Mouse (Mus musculus): ENCODE measurements around the gene Fgfr2. TPM values are rescaled to one million over a fixed set of nuclear protein-coding genes. Genes with fewer than 3 reads are reported as not detected.

Gene Fgfr2
- polyA plus RNA-seq, 1 experiment: 14.8 TPM

DNA sequence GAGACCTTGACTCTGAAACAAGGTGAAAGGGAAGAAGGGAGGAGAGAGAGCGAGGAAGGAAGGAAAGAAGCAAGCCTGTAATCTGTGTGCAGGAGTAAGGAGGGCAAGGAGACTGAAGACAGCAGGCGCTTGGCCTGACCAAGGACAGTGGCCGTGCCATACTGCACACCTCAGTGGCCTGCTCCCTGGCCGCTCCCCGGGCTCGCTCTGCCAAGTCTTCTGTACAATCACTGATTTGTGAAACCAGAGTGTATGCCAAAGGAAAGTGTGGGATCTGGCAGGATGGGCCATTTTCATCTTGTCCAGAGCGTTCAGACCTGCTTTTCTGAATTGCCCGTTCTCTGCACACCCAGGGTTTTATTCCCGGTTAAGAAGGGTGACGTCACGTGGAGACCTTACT, 441.9 kb downstream of the Fgfr2 start:
- peak; percentile 41 for DNase-seq
- Histone ChIP-seq H3K27ac (ENCODE audit: insufficient read depth, low read depth, low read length) (no peak overlapping the region), H3K4me1 (ENCODE audit: control insufficient read depth, insufficient read depth, low read length) (no peaks in the 10 kb centered on the region), H3K4me3 (ENCODE audit: insufficient read depth, low read depth, low read length) (no peak overlapping the region), H3K36me3 (ENCODE audit: control insufficient read depth, insufficient read depth, low read length) (no peaks in the 10 kb centered on the region), H3K27me3 (replicated peaks; ENCODE audit: control insufficient read depth, insufficient read depth, low read length) (no peaks in the 10 kb centered on the region)
- TF ChIP-seq POLR2A (IDR thresholded peaks at IDR 0.05; ENCODE audit: low read depth, low read length) (no peak), CTCF (conservative IDR thresholded peaks at IDR 0.05; ENCODE audit: insufficient read depth, insufficient read length, low read depth, low read length) (no peak)
- 82% methylated on average over 11 of the region's 11 CpGs for WGBS

- 87% methylated on average over 6 of the region's 6 CpGs for WGBS
- no peak for DNase-seq
- no peak for TF ChIP-seq CTCF (conservative IDR thresholded peaks at IDR 0.05; ENCODE audit: insufficient read depth, insufficient read length, low read depth, low read length)
- TF ChIP-seq POLR2A (IDR thresholded peaks at IDR 0.05; ENCODE audit: low read depth, low read length): no peak
- Histone ChIP-seq H3K4me3 (ENCODE audit: insufficient read depth, low read depth, low read length) (no peak overlapping the region), H3K27ac (ENCODE audit: insufficient read depth, low read depth, low read length) (no peak overlapping the region), H3K36me3 (ENCODE audit: control insufficient read depth, insufficient read depth, low read length) (no peaks in the 10 kb centered on the region), H3K27me3 (replicated peaks; ENCODE audit: control insufficient read depth, insufficient read depth, low read length) (no peaks in the 10 kb centered on the region), H3K4me1 (ENCODE audit: control insufficient read depth, insufficient read depth, low read length) (no peaks in the 10 kb centered on the region)
These were observed 443.6 kb downstream of the Fgfr2 start for GRCm38 (mm10) chr7:132679549-132679948.

GRCm38 (mm10) chr7:132679117-132679516, 444.0 kb downstream of the Fgfr2 start:
- H3K4me3 ChIP-seq (ENCODE audit: insufficient read depth, low read depth, low read length): no peak overlapping the region
- WGBS: 67% methylated on average over 4 of the region's 4 CpGs
- no peak for TF ChIP-seq POLR2A (IDR thresholded peaks at IDR 0.05; ENCODE audit: low read depth, low read length)
- TF ChIP-seq CTCF (conservative IDR thresholded peaks at IDR 0.05; ENCODE audit: insufficient read depth, insufficient read length, low read depth, low read length): no peak
- no peaks in the 10 kb centered on the region for H3K27me3 ChIP-seq (replicated peaks; ENCODE audit: control insufficient read depth, insufficient read depth, low read length)
- H3K27ac ChIP-seq (ENCODE audit: insufficient read depth, low read depth, low read length): no peak overlapping the region
- no peaks in the 10 kb centered on the region for H3K36me3 ChIP-seq (ENCODE audit: control insufficient read depth, insufficient read depth, low read length)
- H3K4me1 ChIP-seq (ENCODE audit: control insufficient read depth, insufficient read depth, low read length): no peaks in the 10 kb centered on the region
- DNase-seq: no peak

DNA sequence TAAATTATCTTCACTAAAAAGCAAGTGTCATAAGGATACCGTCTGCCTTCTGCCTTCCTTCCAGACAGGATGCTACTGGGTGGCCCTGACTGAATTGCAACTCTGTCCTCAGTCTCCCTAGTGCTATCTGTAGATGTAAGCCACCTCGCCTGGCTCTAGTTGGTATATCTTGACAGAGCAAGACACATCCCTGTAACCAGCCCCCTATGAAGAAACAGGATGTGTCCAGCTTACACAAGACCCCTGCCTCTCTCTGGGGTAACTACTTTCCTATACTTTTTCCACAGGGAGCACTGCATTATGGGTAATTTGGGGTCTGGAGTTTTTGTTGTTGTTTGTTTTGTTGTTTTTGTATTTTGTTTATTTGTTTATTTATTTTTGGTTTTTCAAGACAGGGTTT, 447.2 kb downstream of the Fgfr2 start:
- no peaks in the 10 kb centered on the region for H3K36me3 ChIP-seq (ENCODE audit: control insufficient read depth, insufficient read depth, low read length)
- WGBS: 89% methylated on average over 2 of the region's 2 CpGs
- DNase-seq: no peak
- peaks cover 6% of the 10 kb centered on the region; the same call in 1 of the 2 replicates for H3K4me1 ChIP-seq (ENCODE audit: control insufficient read depth, insufficient read depth, low read length)
- H3K27me3 ChIP-seq (replicated peaks; ENCODE audit: control insufficient read depth, insufficient read depth, low read length): no peaks in the 10 kb centered on the region
- no peak overlapping the region for H3K4me3 ChIP-seq (ENCODE audit: insufficient read depth, low read depth, low read length)
- TF ChIP-seq POLR2A (IDR thresholded peaks at IDR 0.05; ENCODE audit: low read depth, low read length): no peak
- TF ChIP-seq CTCF (conservative IDR thresholded peaks at IDR 0.05; ENCODE audit: insufficient read depth, insufficient read length, low read depth, low read length): no peak
- H3K27ac ChIP-seq (ENCODE audit: insufficient read depth, low read depth, low read length): no peak overlapping the region

GRCm38 (mm10) chr7:132673931-132674755, 449.0 kb downstream of the Fgfr2 start:
- DNase-seq: peak; percentile 63
- TF ChIP-seq CTCF (conservative IDR thresholded peaks at IDR 0.05; ENCODE audit: insufficient read depth, insufficient read length, low read depth, low read length): peak; percentile 60
- no peak for TF ChIP-seq POLR2A (IDR thresholded peaks at IDR 0.05; ENCODE audit: low read depth, low read length)
- 0 out of 2 replicates have a peak overlapping the region, but pooled peaks have one; percentile 9 for H3K27ac ChIP-seq (ENCODE audit: insufficient read depth, low read depth, low read length)
- no peak overlapping the region for H3K4me3 ChIP-seq (ENCODE audit: insufficient read depth, low read depth, low read length)
- peaks cover 12% of the 10 kb centered on the region for H3K4me1 ChIP-seq (ENCODE audit: control insufficient read depth, insufficient read depth, low read length)
- H3K36me3 ChIP-seq (ENCODE audit: control insufficient read depth, insufficient read depth, low read length): no peaks in the 10 kb centered on the region
- no peaks in the 10 kb centered on the region for H3K27me3 ChIP-seq (replicated peaks; ENCODE audit: control insufficient read depth, insufficient read depth, low read length)
- 48% methylated on average over 17 of the region's 17 CpGs for WGBS

DNA sequence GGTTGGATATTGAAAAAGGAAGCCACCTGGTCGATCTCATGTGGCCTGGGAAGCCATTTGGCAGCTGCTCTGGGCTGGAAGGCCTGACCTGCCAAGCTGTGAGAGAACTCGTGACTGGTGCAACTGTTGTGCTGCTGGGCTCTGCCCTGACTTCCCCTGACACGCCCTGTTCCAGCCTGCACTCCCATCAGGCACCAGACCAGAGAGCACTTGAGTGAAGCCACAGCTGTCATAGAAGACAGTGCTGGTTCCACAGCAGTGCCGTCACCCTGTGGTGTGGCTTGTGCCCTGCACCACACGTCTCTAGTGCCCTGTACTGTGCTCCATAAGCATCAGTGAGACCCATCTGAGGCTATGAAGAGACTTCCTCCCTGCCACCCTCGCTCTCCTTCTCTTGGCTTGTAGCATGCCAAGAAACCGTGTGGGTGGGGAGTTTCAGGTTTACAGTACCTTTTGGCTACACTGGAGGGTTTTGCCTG, 450.6 kb downstream of the Fgfr2 start:
- 59% methylated on average over 7 of the region's 7 CpGs for WGBS
- peaks cover 12% of the 10 kb centered on the region for H3K4me1 ChIP-seq (ENCODE audit: control insufficient read depth, insufficient read depth, low read length)
- DNase-seq: peak; percentile 79
- TF ChIP-seq CTCF (conservative IDR thresholded peaks at IDR 0.05; ENCODE audit: insufficient read depth, insufficient read length, low read depth, low read length) (no peak), POLR2A (IDR thresholded peaks at IDR 0.05; ENCODE audit: low read depth, low read length) (no peak)
- no peak overlapping the region for H3K4me3 ChIP-seq (ENCODE audit: insufficient read depth, low read depth, low read length)
- H3K27ac ChIP-seq (ENCODE audit: insufficient read depth, low read depth, low read length): no peak overlapping the region
- no peaks in the 10 kb centered on the region for H3K36me3 ChIP-seq (ENCODE audit: control insufficient read depth, insufficient read depth, low read length)
- no peaks in the 10 kb centered on the region for H3K27me3 ChIP-seq (replicated peaks; ENCODE audit: control insufficient read depth, insufficient read depth, low read length)

DNA sequence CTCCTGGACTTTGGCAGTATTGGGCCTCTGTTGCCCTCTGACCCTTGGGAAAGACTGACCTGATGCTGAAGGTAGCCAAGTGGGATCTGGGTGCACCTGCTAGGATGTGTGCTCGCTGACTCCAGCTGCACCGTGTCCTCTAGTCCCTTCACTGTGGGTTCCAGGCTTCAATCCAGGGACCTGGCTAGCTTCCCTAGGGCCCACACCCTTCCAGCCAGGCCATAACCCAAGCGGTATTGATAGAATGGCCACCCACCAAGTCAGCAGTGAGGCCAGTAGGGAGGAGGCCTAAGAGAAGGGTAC, 452.3 kb downstream of the Fgfr2 start:
- Histone ChIP-seq H3K4me1 (ENCODE audit: control insufficient read depth, insufficient read depth, low read length) (peaks cover 12% of the 10 kb centered on the region), H3K36me3 (ENCODE audit: control insufficient read depth, insufficient read depth, low read length) (no peaks in the 10 kb centered on the region), H3K27me3 (replicated peaks; ENCODE audit: control insufficient read depth, insufficient read depth, low read length) (no peaks in the 10 kb centered on the region), H3K27ac (ENCODE audit: insufficient read depth, low read depth, low read length) (peak overlapping the region; percentile 65), H3K4me3 (ENCODE audit: insufficient read depth, low read depth, low read length) (no peak overlapping the region)
- peak; percentile 89 for DNase-seq
- 37% methylated on average over 3 of the region's 3 CpGs for WGBS
- TF ChIP-seq POLR2A (IDR thresholded peaks at IDR 0.05; ENCODE audit: low read depth, low read length) (no peak), CTCF (conservative IDR thresholded peaks at IDR 0.05; ENCODE audit: insufficient read depth, insufficient read length, low read depth, low read length) (no peak)

Data from kidney, adult 2 months (tissue).